Mouse (Mus musculus) gastrocnemius, postnatal 25 days (tissue): ENCODE measurements around the gene Rcc1. TPM values are rescaled to one million over a fixed set of nuclear protein-coding genes. Genes with fewer than 3 reads are reported as not detected.
A peak's percentile ranks its signal among the peaks of the same experiment; 100 is the strongest.
"Not testable (repeated sequence)": the region's sequence is repeated elsewhere in the genome, so short reads cannot be mapped to it uniquely, and the experiment has no call there.

ENCODE experiments used
- DNase-seq: peaks from one replicate; pipeline ENCODE4 v3.0.0; 2022
- total RNA-seq, 2 experiments: library from RNA; stranded (reverse); gene quantifications; 1 replicate in 1 of 2; 2 replicates in 1 of 2; pipeline ENCODE4 v1.2.3; 2021

Gene Rcc1
- total RNA-seq, 2 experiments from 2014 or later, result 6.5 to 6.6 TPM

DNA sequence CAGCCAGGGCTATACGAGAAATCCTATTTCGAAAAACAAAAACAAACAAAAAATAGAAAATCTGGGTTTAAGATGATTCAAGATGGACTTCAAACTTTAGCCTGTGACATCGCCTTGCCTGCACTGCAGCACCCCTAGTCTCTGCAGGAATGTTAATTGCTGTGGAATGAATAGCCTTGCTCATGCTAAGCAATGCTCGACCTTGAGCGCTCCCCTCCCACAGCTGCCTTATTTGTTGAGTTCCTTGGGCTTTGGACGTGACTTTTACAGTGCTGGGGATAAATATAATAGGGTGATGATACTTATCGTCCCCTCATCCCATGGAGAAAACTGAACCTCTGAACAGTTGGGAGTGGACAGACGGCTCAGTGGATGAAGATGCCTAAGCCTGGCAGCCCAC, 37.7 kb downstream of the Rcc1 start:
- no peak for DNase-seq

DNA sequence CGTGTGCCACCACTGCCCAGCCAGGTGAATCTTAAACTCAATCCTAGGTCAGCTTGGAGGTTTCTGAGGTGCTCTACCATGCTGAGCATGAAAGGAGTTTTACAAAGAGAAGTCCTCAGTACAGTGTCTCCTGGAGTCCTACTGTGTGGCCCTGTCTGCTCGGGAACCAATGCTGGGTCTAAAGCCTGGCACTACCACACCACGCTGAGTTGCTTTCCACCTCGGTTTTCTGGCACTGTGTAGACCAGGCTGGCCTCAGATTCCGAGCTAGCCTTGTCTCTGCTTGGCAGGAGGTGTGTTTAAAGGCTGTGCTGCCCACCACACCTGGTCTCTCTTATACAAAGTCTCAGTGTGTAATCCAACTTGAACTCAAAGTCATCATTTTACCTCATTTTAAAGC, 40.8 kb downstream of the Rcc1 start:
- no peak for DNase-seq

DNA sequence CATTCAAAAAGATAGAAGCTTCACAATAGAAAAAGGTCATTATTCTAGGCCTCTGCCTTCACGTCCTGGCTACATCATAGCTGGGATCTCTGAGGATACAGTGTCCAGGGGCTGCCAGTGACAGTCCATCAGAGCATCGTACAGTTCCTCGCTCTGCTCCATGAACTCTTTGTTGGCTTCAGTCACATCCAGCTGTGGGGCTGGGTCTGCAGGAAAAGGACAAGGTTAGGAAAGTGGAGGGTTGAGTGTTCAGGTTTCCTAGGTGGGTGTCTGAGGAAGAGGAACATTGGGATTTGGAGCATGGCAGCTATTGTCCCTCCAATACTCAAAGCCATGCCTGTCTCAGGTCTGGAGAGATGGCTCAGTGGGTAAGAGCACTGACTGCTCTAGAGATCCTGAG, 41.6 kb downstream of the Rcc1 start:
- no peak for DNase-seq

DNA sequence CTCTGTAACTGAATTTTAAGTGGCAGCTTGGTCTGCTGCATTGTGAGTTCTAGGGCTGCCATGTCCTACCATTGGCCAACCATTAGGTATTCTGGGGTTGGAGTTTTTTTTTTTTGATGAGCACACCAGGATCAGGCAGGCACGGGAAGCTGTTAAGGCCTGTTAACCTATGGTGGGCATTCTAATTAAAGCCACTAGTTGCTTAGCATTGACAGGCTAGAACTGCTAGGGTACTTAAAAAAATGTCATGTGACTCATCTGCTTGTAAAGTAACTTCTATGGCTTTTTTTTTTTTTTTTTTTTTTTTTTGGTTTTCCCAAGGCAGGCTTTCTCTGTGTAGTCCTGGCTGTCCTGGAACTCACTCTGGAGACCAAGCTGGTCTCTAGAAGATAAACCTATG, 42.2 kb downstream of the Rcc1 start:
- DNase-seq, result no peak

DNA sequence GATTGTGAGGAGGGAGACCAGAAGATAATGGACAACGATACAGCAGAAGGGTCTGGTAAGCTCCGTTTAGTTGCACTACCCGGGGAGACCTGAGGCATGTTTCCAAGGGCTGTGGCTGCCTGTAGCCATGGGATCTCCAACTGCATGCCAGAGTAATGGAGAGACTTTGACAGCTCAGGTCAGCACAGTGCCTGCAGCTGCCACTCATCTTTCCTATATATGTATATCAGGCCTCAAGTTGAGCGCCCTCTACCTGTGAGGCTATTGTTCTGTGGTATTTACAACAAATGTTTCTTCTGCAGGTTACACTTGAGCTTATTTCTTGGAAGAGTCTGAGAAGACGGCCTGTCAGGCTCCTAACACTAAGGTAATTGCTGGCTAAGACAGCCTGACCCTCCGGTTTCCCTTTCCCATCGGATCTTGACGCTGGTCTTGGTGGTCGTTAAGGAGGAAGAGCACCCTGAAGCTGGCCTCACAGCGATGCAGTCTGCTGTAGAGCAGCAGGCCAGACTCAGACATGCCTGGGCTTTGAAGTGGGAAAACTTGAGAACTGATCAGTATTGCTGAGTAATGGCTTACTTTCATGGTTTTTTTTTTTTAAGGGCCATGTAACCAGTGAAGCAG, 43.4 kb downstream of the Rcc1 start:
- peak; percentile 30 for DNase-seq

DNA sequence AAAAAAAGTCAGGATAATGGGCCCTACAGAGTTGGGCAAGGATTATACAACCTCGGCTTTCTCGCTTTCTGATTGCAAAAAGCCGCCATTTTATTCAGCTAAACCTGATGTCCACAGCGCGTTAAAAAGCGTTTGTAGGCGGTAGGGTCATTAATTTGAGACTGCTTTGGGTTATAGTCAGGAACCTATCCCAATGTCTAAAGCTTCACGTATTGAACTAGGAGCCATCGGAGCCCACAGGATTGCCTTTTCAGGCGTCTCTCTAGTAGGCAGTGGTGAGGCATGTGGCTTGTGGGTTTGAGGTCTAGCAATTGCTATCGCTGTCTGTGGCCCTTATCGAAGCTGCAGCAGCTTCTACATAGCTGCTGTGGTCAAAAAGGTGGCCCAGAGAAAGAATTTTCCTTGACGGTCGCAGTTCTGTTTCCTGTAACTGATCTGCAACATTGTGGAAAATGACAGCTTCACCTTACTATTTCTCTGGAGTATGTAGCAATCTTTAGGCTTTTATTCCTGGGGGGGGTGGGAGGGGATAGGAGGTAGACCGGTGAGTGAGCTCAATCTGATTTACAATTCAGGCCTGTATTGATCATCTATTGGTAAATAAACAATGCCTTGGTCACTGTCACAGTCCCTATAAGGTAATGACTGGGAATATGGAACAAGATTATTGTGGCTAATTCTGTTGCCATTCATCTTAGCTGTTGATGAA, 44.1 kb downstream of the Rcc1 start:
- DNase-seq, result no peak

DNA sequence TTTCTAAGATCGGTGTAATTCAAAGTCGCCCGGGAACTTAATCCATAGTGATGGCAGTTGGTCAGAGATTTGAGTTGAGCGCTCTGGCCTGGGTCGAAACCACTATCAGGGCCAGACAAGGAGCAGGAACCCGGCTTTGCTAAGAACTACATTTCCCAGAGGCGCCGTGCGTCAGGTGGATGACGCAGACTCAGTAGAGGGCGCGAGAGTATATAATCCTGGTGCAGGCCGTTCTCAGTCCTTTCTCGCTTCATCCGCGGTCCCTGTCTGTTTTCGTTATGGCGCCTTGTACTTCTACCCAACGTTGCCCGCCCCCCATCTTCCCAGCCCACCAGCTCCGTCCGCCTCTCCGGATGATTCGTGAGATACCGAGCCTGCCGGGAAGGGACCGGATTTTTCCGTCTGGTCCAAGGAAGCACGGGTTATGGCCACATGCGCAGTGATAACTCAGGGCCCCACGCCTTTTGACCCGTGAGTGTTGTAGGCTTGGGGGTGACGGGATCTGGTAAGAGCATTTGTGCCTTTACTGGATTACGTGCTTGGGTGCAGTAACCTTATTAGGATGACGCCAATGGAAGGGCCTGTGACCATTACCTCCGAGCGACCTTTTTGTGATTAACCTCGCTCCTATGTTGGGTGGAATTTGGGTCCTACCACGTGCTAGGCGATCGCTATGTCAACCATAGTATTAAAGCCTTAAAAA, 44.8 kb downstream of the Rcc1 start:
- peak; percentile 88 for DNase-seq

DNA sequence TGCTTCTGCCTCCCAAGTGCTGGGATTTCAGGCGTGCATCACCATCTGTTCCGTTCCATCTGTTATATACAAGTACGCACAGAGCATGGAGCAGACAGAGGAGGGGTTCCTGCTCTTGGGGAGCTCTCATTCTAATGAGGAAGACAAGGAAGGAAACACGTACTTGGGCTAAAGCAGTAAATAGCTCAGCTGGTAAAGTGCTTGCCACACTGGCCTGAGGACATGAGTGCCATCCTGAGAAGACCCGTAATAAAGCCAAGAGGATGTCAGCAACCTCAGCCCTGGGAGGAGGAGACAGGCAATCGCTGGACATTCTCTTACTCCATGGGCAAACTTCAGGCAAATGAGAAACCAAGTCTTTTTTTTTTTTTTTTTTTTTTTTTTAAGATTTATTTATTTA, 47.4 kb downstream of the Rcc1 start:
- DNase-seq, result no peak

DNA sequence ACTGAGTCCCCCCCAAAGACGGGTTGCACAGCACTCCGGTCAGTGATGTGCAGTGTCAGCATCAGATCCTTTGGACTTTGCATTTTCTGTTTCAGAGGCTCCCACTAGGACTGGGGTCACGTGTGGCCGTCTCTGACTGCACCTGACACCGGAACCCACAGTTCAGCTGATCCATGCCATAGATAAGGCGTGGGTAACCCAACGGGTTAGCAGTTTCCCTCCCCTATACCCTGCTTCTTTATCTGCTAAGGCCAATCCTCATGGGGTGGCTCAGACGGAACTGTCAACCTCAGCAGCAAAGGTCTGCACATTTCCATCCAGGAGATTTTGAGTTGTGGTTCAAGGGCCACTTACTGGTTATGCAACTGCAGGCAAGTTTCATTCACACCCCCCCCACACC, 48.1 kb downstream of the Rcc1 start:
- DNase-seq, result no peak

DNA sequence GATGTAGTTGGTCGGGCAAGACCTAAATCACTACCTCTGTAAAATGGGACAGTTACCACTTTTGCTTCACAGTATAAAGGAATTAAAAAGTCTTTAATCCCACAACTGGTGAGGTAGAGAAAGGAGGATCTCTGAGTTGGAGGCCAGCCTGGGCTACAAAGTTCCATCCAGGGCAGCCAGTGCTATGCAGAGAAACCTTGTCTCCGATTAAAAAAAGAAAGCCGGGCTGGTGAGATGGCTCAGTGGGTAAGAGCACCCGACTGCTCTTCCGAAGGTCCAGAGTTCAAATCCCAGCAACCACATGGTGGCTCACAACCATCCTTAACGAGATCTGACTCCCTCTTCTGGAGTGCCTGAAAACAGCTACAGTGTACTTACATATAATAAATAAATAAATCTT, 49.9 kb downstream of the Rcc1 start:
- DNase-seq, result not testable (repeated sequence)

DNA sequence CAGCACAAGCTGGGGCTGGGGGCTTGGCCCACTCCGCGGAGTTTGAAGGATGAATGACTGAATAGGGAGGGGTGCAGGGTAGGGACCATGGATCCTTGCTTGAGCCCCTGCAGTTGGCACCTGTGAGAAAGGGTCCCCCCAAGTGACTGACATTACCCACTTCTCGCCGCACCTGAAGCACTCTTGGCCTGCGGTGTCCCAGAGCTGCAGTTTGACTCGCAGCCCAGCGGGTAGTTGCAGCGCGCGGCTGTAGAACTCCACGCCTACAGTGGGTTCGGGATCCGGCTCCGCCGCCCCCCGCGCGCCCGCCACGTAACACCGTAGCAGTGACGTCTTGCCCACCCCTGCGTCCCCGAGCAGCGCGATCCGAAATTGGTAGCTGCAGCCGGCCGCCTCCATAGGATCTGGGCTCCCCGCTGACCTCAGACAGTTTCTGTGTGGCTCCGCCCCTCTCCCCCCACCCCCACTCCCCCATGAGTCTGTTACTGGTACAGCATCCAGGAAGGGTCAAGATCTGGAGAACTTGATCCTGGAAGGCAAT, 50.4 kb downstream of the Rcc1 start, which contains the start of gene Rab42:
Gene Rab42 (minus strand): TSS at position 447 of the 541 bp plus-strand sequence.
- DNase-seq, result peak; percentile 55

DNA sequence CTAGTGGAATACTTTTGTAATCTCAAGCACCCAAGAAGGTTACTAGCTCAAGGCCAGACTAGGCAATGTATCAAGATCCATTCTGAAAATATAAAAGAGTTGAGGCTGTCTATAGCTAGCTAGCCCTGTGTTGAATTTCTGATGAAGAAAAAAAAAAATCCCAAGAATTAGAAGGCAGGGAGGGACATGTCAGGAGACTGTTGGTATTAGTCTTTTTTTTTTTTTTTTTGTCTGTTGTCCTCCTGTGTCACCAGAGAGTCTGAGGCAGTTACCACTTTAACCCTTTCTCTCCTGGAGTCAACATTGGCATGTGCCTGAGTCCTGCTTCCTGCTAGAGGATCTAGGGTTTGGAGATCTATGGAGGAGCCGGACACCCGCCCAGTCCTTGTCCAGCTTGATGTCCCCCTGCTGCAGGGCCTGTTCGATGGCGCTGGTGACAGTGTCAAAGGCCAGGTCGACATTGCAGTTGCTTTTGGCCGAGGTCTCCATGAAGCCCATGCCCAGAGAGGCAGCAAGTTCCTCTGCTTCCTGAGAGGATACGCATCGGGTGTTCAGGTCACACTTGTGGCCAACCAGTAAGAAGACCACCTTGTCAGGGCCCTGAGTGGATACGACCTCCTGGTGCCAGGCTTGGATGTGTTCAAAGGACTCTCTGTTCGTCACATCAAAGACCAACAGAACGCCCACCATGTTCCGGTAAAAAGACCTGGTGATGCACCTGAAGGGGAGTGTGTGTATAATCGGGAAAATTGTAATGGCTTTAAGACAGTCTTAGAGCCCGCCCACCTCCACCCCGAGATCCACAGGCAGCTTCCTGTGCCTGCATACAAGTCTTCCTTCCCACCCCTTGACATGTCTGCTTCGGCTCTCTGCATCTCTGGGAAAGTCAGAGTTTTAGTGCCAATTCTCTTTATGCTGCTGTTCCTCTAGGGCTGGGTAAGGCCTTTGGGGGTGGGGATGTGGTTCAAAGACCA, 51.2 kb downstream of the Rcc1 start:
- no peak for DNase-seq

DNA sequence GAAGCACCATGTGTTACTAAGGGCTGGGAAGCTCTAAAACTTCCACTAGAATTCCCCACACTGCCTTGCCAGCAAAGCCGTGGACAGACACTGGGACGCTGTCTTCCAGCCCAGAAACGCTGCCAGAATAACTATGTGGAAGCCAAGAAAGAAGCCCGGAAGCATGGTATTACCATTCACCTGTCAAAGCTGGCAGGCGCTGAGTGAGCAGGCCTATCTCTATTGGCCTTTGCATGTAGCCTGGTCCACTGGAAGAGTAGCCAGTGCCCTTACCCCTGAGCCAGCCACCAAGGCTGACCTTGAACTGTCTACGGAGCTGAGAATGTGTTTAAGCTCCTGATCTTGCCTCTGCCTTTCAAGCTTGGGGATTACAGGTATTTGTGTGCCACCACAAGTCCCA, 51.9 kb downstream of the Rcc1 start:
- peak; percentile 23 for DNase-seq

DNA sequence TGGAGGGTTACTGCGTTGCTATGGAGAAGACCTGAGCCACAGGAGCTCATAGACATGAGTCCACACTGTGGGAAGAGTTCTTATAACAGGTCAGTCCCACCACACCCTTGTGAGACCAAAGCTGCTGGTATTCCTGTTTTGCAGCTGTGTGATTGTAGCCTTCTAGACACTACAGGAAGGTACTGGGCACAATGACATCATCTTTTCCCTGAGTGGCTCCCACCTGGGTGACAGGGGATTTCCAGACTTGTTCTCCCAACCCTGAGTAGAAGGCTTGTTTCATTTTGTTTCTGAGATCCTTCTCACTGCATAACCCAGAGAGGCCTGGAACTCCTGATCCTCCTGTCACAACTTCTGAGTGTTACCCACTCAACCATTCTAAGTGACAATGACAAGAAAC, 53.6 kb downstream of the Rcc1 start:
- no peak for DNase-seq

DNA sequence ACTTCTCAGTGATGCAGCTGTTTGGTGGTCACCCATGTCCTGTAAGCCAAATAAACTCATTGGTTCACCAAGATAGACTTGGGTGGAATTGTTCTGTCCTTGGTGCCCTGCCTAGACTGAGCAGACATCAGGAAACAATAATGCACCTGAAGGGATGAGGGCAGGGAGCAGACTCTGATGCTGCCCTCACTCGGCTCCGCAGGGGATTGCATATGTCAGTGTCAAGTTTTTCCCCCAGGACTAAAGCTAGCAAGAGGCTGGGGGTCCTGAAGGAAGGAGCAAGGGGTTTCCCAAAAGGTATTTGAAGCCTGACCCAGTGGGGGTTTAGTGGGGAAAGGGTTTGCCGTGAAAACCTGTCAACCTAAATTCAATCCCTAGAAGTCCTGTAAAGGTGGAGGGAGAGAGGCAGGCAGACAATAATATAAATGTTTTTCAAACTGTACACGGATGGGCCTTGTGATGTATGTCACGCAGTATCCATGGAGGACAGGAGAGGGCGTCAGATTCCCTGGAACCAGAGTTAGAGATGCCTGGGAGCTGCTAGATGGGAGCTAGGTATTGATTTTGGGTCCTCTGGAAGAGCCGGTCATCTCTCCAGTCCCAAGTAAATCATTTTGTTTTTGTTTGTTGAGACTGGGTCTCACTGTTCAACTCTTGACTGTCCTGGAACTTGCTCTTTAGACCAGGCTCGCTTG, 57.6 kb downstream of the Rcc1 start:
- DNase-seq, result no peak

DNA sequence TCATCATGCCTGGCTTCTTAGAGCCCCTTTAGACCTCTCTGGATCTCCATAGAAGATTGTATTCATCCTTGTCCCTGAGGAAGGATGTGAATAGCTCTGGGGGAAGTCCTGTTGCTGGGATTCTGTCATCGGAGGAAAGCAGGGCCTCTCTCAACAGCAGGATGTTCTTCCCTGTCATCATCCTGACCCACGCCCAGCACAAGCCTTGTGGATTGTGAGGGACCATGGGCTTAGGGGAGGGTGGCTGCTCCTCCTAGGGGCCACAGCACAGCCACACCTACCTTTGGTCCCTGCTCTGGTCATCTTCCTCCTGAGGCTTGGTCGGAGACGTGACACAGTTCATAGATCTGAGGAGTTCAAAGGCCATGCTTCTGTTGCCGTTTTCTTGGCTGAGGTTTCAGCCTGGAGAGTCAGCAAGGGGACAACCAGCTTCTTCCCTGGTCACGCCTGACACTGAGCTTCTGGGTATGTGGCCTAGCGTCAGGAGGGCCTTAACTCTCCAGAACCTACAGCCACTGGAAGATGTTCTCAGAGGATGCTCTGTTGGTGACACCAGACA, 59.6 kb downstream of the Rcc1 start:
- no peak for DNase-seq

DNA sequence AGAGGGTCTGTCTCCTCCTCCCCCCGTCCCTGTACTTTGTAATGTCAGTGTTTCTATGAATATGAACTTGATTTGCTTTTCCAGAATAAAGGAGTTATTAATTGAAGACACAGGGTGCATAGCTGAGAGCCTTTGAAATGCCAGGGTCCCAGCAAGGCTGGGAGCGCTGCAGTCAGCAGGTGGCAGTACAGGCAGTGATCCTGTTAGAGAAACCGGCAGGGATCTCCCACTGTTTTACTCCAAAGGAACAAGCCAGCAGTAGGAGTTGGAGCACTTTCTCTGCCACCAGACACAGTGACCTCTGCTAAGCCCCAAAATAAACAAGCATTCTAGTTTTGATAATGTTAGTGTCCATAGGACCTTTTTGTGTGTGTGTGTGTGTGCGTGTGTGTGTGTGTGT, 60.4 kb downstream of the Rcc1 start:
- no peak for DNase-seq

DNA sequence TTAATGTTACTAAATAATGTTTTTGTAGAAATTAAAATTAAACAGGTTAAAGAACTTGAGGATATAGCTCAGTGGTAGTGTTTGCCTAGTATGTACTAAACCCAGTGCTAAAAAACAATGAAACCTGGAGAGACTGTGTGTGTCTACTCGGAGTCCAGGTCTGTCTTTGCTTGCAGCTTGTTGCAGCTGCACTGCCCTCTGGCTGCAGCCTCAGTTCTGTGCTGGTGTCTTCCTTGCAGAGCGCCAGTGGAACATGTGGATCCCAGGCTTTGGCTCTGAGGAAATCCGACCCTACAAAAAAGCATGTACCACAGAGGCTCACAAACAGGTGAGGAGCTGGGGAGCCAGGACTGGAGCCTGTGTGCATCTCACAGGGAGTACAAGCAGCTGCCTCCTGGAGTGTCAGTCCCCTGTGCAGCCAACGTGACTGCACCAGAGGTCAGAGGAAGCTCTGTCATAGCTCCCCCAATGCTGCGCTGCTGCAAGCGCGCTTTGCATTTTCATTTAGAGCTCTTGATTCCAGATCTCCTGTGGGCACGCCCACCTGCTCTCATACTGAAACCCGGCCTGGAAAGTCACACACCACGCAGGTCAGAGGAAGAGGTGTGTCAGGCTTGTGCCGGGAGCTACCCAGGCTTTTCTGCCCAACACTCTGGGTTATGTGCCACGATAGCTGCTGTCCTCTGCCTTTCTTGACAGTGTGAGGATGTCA, 61.6 kb downstream of the Rcc1 start:
- DNase-seq, result no peak

DNA sequence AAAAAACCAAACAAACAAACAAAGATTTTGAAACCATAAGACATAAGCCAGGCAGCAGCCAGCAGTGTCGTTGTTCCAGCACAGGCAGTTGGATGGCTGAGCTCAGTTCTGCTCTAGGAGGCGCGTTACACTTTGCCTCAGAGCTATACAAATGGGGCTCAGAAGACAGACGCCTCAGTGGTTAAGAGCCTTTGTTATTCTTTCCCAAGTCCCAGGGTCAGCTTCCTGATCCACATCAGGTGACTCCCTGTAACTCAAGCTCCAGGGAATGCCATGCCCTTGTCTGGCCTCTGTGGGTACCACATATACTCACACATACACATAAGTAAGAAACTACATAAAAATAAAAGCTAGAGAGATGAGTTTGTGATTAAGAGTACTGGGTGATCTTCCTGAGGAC, 62.3 kb downstream of the Rcc1 start:
- DNase-seq, result no peak

DNA sequence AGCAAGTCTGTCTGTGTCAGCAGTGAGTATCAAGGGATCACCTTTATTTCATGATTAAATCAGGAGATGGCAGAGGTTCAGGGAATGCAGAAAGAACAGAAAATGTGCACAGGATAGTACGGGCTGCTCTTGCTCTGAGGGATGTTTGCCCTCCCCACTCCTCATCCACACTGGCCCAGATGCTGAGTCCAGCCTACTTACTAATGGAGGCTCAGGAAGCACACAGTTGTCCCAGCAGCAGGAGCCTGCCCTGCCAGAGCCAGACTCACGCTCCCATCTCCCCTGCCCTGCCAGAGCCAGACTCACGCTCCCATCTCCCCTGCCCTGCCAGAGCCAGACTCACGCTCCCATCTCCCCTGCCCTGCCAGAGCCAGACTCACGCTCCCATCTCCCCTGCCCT, 64.6 kb downstream of the Rcc1 start:
- DNase-seq, result not testable (repeated sequence)
